Mouse (Mus musculus): ENCODE measurements around the gene Krtap29-1.

GRCm38 (mm10) chr11:99982731-99983130 lies 3.9 kb upstream of the Krtap29-1 start:
- TF ChIP-seq CTCF (IDR thresholded peaks at IDR 0.05; ENCODE audit: extremely low read depth, insufficient read depth, low read length) (no peak), POLR2A (IDR thresholded peaks at IDR 0.05; ENCODE audit: extremely low read depth, insufficient read depth, low read length) (no peak)
